Mouse (Mus musculus) forelimb bud, embryonic 11.5 days (tissue): Measurements from ENCODE around the gene Apobec1.
"Not testable (repeated sequence)": the region's sequence is repeated elsewhere in the genome, so short reads cannot be mapped to it uniquely, and the experiment has no call there.

ENCODE experiments used
- DNase-seq: peaks from one replicate; pipeline ENCODE4 v3.0.0-alpha.2; 2012; ENCODE audit warnings: low read depth, low spot score

Gene Apobec1

GRCm38 (mm10) chr6:122602242-122602991 lies at the start of gene Apobec1:
Apobec1 (minus strand) TSS chr6:122602444.
- DNase-seq: peak; percentile 53

- DNase-seq: no peak
These were observed 48.2 kb upstream of the Apobec1 start for GRCm38 (mm10) chr6:122650398-122650980.

- DNase-seq: no peak
These were observed 47.7 kb upstream of the Apobec1 start for GRCm38 (mm10) chr6:122649903-122650302.

- not testable (repeated sequence) for DNase-seq
These were observed 42.0 kb upstream of the Apobec1 start for GRCm38 (mm10) chr6:122644196-122644595.

- not testable (repeated sequence) for DNase-seq
These were observed 35.3 kb upstream of the Apobec1 start for GRCm38 (mm10) chr6:122637566-122637965.

GRCm38 (mm10) chr6:122636666-122637065 lies 34.4 kb upstream of the Apobec1 start:
- DNase-seq: no peak

- no peak for DNase-seq
These were observed 33.1 kb upstream of the Apobec1 start for GRCm38 (mm10) chr6:122635315-122635714.

GRCm38 (mm10) chr6:122633411-122633810 lies 31.2 kb upstream of the Apobec1 start:
- DNase-seq: peak; percentile 35

- no peak for DNase-seq
These were observed 25.3 kb upstream of the Apobec1 start for GRCm38 (mm10) chr6:122627469-122628108.

- no peak for DNase-seq
These were observed 23.9 kb upstream of the Apobec1 start, which contains the start of gene Dppa3 for GRCm38 (mm10) chr6:122626110-122626509. Dppa3 (plus strand) TSS chr6:122626410.

GRCm38 (mm10) chr6:122625156-122625555 lies 22.9 kb upstream of the Apobec1 start:
- no peak for DNase-seq

GRCm38 (mm10) chr6:122624480-122624879 lies 22.2 kb upstream of the Apobec1 start:
- DNase-seq: no peak

GRCm38 (mm10) chr6:122621066-122621465 lies 18.8 kb upstream of the Apobec1 start:
- no peak for DNase-seq

GRCm38 (mm10) chr6:122616022-122616421 lies 13.8 kb upstream of the Apobec1 start:
- DNase-seq: no peak

GRCm38 (mm10) chr6:122614047-122614446 lies 11.8 kb upstream of the Apobec1 start:
- DNase-seq: no peak

- no peak for DNase-seq
These were observed 10.2 kb upstream of the Apobec1 start for GRCm38 (mm10) chr6:122612426-122612825.

GRCm38 (mm10) chr6:122609771-122610170 lies 7.5 kb upstream of the Apobec1 start, which contains the start of gene Gdf3:
Gdf3 (minus strand) TSS chr6:122610087.
- no peak for DNase-seq

GRCm38 (mm10) chr6:122609377-122609728 lies 7.1 kb upstream of the Apobec1 start:
- no peak for DNase-seq

- no peak for DNase-seq
These were observed 6.5 kb upstream of the Apobec1 start for GRCm38 (mm10) chr6:122608434-122609376.

- no peak for DNase-seq
These were observed 5.5 kb upstream of the Apobec1 start for GRCm38 (mm10) chr6:122607700-122608099.

GRCm38 (mm10) chr6:122606661-122607060 lies 4.4 kb upstream of the Apobec1 start:
- no peak for DNase-seq
